Mouse (Mus musculus): ENCODE measurements around the gene A830031A19Rik. TPM values are rescaled to one million over a fixed set of nuclear protein-coding genes. Genes with fewer than 3 reads are reported as not detected.

Gene A830031A19Rik
- polyA plus RNA-seq, 2 experiments = not detected

DNA sequence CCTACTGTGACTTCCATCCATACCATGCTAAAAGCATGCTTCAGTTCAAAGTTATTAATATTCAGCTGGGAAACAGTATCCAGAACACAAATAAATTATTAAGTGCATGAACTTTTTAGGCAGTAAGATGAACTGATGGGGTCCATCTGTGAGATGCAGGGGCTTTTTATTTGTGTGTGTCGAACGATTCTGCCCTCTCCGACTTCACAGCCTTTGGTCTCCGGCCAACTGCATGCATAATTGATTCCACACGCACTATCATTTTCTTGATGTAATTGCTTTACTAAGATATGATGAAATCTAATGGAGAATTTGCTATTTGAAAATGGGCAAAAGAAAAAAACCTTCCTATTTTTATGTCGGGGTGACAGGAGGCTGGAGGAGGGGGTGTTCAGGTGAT is 22.2 kb upstream of the A830031A19Rik start:
- WGBS = 18% methylated on average over 6 of the region's 6 CpGs
- peak; percentile 50 for DNase-seq (ENCODE audit: low spot score)
- no peaks in the 10 kb centered on the region for H3K9me3 ChIP-seq (ENCODE audit: control insufficient read depth, low read length)
- H3K27ac ChIP-seq (replicated peaks; ENCODE audit: low read depth, low read length) = no peak overlapping the region
- peaks cover 80% of the 10 kb centered on the region for H3K4me1 ChIP-seq (ENCODE audit: control insufficient read depth, insufficient read depth, low read length)
- no peaks in the 10 kb centered on the region for H3K27me3 ChIP-seq (ENCODE audit: control insufficient read depth, insufficient read depth, low read length)
- H3K9ac ChIP-seq (ENCODE audit: low read depth, low read length, severe bottlenecking) = no peak overlapping the region
- H3K4me3 ChIP-seq (replicated peaks; ENCODE audit: low read length) = no peak overlapping the region
- ATAC-seq (ENCODE audit: low FRiP score, low read depth) = no peak
- peaks cover 17% of the 10 kb centered on the region for H3K36me3 ChIP-seq (ENCODE audit: control insufficient read depth, insufficient read depth, low read length)
- TF ChIP-seq POLR2A (IDR thresholded peaks at IDR 0.05; ENCODE audit: borderline replicate concordance, extremely low read depth, insufficient read depth, insufficient read length) = no peak
- H3K4me2 ChIP-seq (replicated peaks; ENCODE audit: low read depth, low read length, severe bottlenecking) = peak overlapping the region; percentile 7; the same call in 1 of the 2 replicates

DNA sequence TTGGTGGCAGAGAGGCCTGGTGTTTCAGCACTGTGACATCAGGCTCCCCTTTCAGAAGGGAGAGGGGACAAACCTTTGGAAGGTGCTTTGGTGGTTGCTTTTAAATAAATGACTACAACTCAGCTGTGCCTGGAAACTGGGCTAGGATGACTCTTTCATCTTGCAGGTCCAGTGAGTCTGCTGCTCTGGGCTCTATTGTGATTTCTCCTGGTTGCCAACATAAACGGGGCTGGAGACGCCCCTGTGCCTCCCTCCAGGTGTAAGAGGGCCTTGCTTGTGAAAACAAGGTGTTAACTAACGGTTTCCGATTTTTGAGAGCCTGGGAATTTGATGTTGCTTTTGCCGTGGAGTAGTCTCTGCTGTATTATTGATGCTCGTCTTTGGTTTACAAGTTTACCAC is 21.6 kb upstream of the A830031A19Rik start:
- H3K9ac ChIP-seq (ENCODE audit: low read depth, low read length, severe bottlenecking) = no peak overlapping the region

DNA sequence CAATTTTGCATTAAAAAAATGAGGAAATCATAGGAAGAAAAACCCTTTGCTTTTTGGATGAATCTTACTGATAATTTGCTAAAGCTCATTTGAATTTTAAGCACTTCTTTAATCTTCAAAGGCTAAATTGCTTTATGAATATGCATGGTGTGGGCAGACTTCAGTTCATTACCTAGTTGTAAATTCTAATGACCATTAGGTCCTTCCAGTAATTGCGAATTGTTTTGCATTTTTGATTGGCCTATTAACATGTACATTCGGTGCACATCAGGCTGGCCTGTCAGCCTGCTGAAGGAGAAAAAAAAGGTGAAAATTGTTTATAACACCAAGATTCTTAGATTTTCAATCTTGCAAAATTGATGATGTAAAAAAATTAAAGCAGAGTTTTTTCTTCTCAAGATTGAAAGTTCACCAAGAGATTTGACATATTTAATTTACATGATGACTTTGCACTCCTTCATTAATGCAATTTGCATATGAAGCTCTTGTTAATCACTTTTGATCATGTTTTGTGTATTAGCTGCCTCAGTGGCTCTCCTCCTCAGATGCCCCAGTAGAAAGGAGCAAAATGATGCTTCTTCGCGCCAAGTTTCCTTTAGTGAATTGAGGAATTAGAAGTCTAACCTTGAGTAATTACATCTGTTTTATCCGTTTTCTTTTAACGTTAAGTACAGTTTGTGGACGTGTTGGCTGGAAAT is 21.0 kb upstream of the A830031A19Rik start:
- H3K36me3 ChIP-seq (ENCODE audit: control insufficient read depth, insufficient read depth, low read length) = peaks cover 13% of the 10 kb centered on the region; the same call in 1 of the 2 replicates
- 42% methylated on average over 7 of the region's 7 CpGs for WGBS
- H3K4me3 ChIP-seq (replicated peaks; ENCODE audit: low read length) = no peak overlapping the region
- no peak for TF ChIP-seq POLR2A (IDR thresholded peaks at IDR 0.05; ENCODE audit: borderline replicate concordance, extremely low read depth, insufficient read depth, insufficient read length)
- peaks cover 81% of the 10 kb centered on the region for H3K4me1 ChIP-seq (ENCODE audit: control insufficient read depth, insufficient read depth, low read length)
- no peaks in the 10 kb centered on the region for H3K27me3 ChIP-seq (ENCODE audit: control insufficient read depth, insufficient read depth, low read length)
- H3K9me3 ChIP-seq (ENCODE audit: control insufficient read depth, low read length) = no peaks in the 10 kb centered on the region
- DNase-seq (ENCODE audit: low spot score) = no peak
- 0 out of 2 replicates have a peak overlapping the region, but pooled peaks have one; percentile 2 for H3K4me2 ChIP-seq (replicated peaks; ENCODE audit: low read depth, low read length, severe bottlenecking)
- no peak overlapping the region for H3K27ac ChIP-seq (replicated peaks; ENCODE audit: low read depth, low read length)
- no peak for ATAC-seq (ENCODE audit: low FRiP score, low read depth)
- H3K9ac ChIP-seq (ENCODE audit: low read depth, low read length, severe bottlenecking) = no peak overlapping the region

More for the DNA sequence above, 21.6 kb upstream of the A830031A19Rik start:
- DNase-seq (ENCODE audit: low spot score) = no peak
- Histone ChIP-seq H3K36me3 (ENCODE audit: control insufficient read depth, insufficient read depth, low read length) (peaks cover 14% of the 10 kb centered on the region), H3K4me1 (ENCODE audit: control insufficient read depth, insufficient read depth, low read length) (peaks cover 81% of the 10 kb centered on the region), H3K9me3 (ENCODE audit: control insufficient read depth, low read length) (no peaks in the 10 kb centered on the region), H3K27me3 (ENCODE audit: control insufficient read depth, insufficient read depth, low read length) (no peaks in the 10 kb centered on the region), H3K27ac (replicated peaks; ENCODE audit: low read depth, low read length) (0 out of 2 replicates have a peak overlapping the region, but pooled peaks have one; percentile 9), H3K4me2 (replicated peaks; ENCODE audit: low read depth, low read length, severe bottlenecking) (peak overlapping the region; percentile 16; the same call in 1 of the 2 replicates), H3K4me3 (replicated peaks; ENCODE audit: low read length) (no peak overlapping the region; the same call in 1 of the 2 replicates)
- ATAC-seq (ENCODE audit: low FRiP score, low read depth) = no peak
- WGBS = 11% methylated on average over 6 of the region's 6 CpGs
- TF ChIP-seq POLR2A (IDR thresholded peaks at IDR 0.05; ENCODE audit: borderline replicate concordance, extremely low read depth, insufficient read depth, insufficient read length) = no peak

GRCm38 (mm10) chr11:24095236-24095635 is 20.4 kb upstream of the A830031A19Rik start:
- WGBS = 43% methylated on average over 9 of the region's 9 CpGs
- peaks cover 79% of the 10 kb centered on the region for H3K4me1 ChIP-seq (ENCODE audit: control insufficient read depth, insufficient read depth, low read length)
- no peaks in the 10 kb centered on the region for H3K9me3 ChIP-seq (ENCODE audit: control insufficient read depth, low read length)
- ATAC-seq (ENCODE audit: low FRiP score, low read depth) = no peak
- no peak overlapping the region for H3K27ac ChIP-seq (replicated peaks; ENCODE audit: low read depth, low read length)
- H3K4me2 ChIP-seq (replicated peaks; ENCODE audit: low read depth, low read length, severe bottlenecking) = 0 out of 2 replicates have a peak overlapping the region, but pooled peaks have one; percentile 2
- peaks cover 13% of the 10 kb centered on the region for H3K36me3 ChIP-seq (ENCODE audit: control insufficient read depth, insufficient read depth, low read length)
- DNase-seq (ENCODE audit: low spot score) = no peak
- no peak for TF ChIP-seq POLR2A (IDR thresholded peaks at IDR 0.05; ENCODE audit: borderline replicate concordance, extremely low read depth, insufficient read depth, insufficient read length)
- H3K27me3 ChIP-seq (ENCODE audit: control insufficient read depth, insufficient read depth, low read length) = no peaks in the 10 kb centered on the region
- H3K4me3 ChIP-seq (replicated peaks; ENCODE audit: low read length) = no peak overlapping the region
- 0 out of 2 replicates have a peak overlapping the region, but pooled peaks have one; percentile 8 for H3K9ac ChIP-seq (ENCODE audit: low read depth, low read length, severe bottlenecking)

DNA sequence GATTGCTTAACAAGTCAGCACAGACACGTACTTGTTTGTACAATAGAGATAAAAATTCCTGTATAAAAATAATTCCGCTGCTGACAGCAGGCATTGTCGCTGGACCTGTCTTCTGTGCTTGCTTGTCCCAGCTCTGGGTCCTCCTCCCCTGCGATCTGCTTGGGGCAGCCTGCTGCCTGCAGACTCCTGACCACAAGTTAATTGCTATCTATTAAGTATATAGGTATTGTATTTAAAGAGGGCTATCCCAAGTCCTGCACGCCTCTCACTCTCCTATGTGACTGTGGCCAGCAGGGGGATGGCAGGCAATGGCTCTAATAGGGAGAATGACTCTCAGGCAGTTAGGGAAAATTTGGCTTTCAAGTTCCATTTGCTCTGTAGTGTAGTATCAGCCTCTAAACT is 19.2 kb upstream of the A830031A19Rik start:
- Histone ChIP-seq H3K4me3 (replicated peaks; ENCODE audit: low read length) (no peak overlapping the region), H3K9me3 (ENCODE audit: control insufficient read depth, low read length) (no peaks in the 10 kb centered on the region), H3K4me1 (ENCODE audit: control insufficient read depth, insufficient read depth, low read length) (peaks cover 74% of the 10 kb centered on the region), H3K27me3 (ENCODE audit: control insufficient read depth, insufficient read depth, low read length) (no peaks in the 10 kb centered on the region), H3K36me3 (ENCODE audit: control insufficient read depth, insufficient read depth, low read length) (peaks cover 17% of the 10 kb centered on the region), H3K4me2 (replicated peaks; ENCODE audit: low read depth, low read length, severe bottlenecking) (no peak overlapping the region), H3K27ac (replicated peaks; ENCODE audit: low read depth, low read length) (no peak overlapping the region), H3K9ac (ENCODE audit: low read depth, low read length, severe bottlenecking) (no peak overlapping the region)
- ATAC-seq (ENCODE audit: low FRiP score, low read depth) = no peak
- WGBS = 53% methylated on average over 5 of the region's 5 CpGs
- no peak for TF ChIP-seq POLR2A (IDR thresholded peaks at IDR 0.05; ENCODE audit: borderline replicate concordance, extremely low read depth, insufficient read depth, insufficient read length)
- no peak for DNase-seq (ENCODE audit: low spot score)
